Mouse (Mus musculus) megakaryocyte-erythroid progenitor cell, adult 5-6 weeks (primary cell): ENCODE results near the gene Nol6. TPM values are rescaled to one million over a fixed set of nuclear protein-coding genes. Genes with fewer than 3 reads are reported as not detected.

Source experiments
- ATAC-seq: replicated peaks from 2 replicates; pipeline ENCODE4 v1.8.0; 2016; ENCODE audit warnings: mild to moderate bottlenecking, inconsistent platforms; ENCODE audit not compliant: severe bottlenecking, poor library complexity, low FRiP score, low TSS enrichment
- total RNA-seq, 2 experiments: library from RNA; stranded (forward) in 1 of 2; stranded (reverse) in 1 of 2; fragments of 200-1000, 215-1000 nt in 1 of 2; fragments of >200 nt in 1 of 2; fragmentation: Nextera tagmentation in 1 of 2; gene quantifications; 2 replicates each; pipeline ENCODE4 v1.2.3; 2014 to 2017

Gene Nol6
- total RNA-seq, 2 experiments from 2014 or later = 26.9 to 44.6 TPM

GRCm38 (mm10) chr4:41129836-41130235, 5.6 kb upstream of the Nol6 start:
- peak; percentile 47 for ATAC-seq

GRCm38 (mm10) chr4:41129406-41129805, 5.2 kb upstream of the Nol6 start:
- ATAC-seq = peak; percentile 64

GRCm38 (mm10) chr4:41118706-41119292, 5.5 kb downstream of the Nol6 start:
- peak; percentile 68 for ATAC-seq

DNA sequence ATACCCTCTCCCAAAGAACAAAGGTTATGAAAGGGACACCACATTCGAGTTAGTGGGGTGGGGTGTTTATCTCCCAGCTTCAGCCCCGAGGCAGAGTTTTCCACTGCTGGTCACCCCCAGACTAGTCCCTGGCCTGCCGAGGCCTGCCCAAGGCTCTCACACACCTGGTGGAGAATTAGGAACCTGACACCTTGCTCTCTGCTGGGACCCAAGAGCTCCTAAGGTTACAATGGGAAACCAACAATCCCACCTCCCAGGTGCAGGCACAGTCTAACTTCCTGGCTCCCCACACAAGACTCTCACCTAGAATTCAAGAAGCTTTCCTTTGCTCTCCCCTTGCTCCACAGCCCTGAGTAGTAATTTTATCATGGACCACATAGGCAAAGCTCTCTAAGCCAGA, 7.4 kb downstream of the Nol6 start:
- no peak for ATAC-seq

DNA sequence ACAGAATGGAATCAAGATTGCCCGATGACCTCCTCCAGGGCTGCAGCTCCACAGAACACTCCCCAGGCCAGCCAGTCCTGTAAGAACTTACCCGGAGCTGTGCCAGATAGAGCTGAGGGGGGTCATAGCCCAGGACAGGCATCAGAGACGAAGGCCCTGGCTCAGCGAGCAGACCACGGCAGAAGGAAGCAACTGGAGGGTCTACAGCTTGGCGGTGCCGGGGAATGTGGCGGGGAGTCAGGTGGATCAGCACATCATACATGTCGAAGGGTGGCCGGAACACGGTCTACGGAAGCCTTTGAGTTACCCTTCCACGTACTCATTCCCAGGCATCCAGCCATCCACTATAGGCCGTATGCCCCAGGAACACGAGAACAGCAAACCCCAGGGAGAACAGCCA, 8.5 kb downstream of the Nol6 start:
- no peak for ATAC-seq

GRCm38 (mm10) chr4:41115074-41115473, 9.2 kb downstream of the Nol6 start:
- no peak for ATAC-seq

GRCm38 (mm10) chr4:41114358-41115070, 9.7 kb downstream of the Nol6 start:
- no peak for ATAC-seq

- ATAC-seq = no peak
These were observed 15.4 kb downstream of the Nol6 start for GRCm38 (mm10) chr4:41108717-41109425.

DNA sequence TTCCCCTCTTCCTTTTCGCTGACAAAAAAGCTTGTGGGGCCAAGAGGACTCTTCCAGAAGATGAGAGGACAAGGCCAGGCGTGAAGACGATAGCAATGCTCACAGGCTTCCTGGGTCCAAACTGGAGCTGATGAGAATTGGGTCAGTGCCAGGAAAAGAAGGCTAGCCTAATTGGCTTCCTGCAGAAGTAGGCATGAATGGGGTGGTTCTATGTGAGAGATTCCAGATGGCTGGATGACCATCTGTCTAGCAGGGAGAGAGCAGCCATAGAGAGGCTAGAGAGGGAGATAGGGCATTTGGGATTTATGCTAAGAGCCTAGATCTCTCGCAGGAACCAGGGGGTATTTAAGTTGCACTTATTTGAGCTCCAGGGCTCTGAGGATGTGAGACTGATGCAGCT, 16.8 kb downstream of the Nol6 start:
- no peak for ATAC-seq

GRCm38 (mm10) chr4:41102901-41103300, 21.4 kb downstream of the Nol6 start:
- no peak for ATAC-seq

- ATAC-seq = no peak
These were observed 23.3 kb downstream of the Nol6 start for GRCm38 (mm10) chr4:41100986-41101385.

DNA sequence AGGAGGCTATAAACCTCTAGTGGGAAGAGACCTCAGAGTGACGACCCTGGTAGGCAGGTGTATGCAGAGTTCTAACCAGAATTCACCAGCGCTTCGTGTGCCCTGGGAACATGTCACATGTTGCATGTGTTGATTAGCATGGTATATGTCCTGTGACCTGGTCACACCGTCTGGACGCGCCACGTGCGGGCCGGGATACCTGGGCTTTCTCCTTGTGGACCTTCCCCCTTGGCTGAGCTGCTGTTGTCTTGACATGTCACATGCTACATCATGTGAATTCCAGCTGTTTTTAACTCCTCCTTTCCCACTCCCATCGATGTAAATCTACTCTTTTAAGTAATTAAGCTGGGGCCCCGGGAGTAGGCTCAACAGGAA, 25.7 kb downstream of the Nol6 start:
- ATAC-seq = no peak

DNA sequence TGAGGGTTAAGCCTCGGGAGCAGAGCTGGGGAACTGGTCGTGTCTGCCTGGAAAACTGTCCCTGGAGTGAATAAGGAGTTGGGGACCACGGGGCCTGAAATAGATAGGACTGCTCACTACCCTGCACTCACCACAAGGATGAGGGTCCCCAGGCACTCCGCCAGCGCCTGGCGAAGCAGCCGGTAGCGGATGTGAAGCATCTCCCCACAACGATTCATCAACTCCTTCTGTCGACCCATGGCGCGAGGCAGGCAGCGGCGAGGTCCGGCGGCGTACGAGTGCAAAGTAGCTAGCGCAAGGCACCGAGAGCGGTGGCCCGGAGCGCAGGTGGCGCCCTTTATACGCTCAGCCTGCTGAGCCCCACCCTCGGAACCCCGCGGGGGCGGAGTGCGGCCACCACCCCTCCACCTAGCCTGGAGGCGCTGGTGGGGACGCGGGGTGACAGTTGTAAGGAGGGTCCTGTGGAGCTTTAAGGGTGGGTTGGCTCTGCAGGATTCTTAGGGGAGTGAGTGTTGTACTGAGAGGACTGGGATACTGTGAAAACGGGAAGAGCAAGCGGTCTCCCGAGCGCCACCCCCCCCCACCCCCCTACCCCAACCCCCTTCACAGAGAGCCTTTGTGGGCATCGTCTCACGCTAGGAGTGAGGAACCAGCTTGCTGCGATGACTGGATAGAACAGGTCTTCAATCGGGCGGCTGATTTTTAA, 26.2 kb downstream of the Nol6 start, which contains the start of gene Aqp3:
Aqp3 (minus strand) TSS at position 313 of the 706 bp plus-strand sequence.
- ATAC-seq = peak; percentile 44; the same call in 1 of the 2 replicates

DNA sequence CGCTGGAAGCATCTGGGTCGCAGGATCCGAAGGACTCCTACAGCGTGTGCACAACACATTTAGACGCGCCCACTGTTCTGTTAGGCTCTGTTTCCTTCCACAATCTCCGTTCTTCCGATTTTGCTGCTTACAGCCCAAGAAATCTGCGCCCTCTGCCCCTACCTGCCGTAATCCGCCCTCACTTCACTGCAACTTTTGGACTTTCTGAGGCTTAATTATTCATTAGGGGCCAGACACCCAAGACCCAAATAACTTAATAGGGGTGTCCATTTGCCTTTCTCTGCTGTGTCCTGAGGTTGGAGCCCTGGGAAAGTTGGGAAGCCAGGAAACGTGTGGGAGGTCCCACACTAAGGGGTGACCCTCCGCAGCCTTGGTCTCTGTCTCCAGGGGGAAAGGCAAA, 26.9 kb downstream of the Nol6 start:
- no peak for ATAC-seq

DNA sequence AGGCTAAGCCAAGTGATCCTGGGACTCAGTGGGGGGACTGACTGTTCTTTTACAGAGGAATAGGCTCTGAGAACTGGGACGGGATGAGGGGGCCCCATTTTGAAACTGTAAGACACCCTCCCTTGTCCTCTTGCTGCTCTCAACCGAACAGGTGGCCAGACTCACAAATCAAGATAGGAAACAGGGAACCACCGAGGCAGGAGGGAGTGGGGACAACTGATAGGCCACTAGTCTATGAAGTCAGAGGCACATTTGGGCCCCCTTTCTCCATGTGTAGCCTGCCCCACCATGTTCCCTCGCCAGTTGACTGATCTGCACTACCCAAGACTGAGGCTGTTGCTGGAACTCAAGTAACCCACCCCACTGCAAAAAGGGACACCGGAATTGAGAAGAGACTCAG, 27.5 kb downstream of the Nol6 start:
- 0 out of 2 replicates have a peak, but pooled peaks have one; percentile 36 for ATAC-seq

GRCm38 (mm10) chr4:41096169-41096568, 28.1 kb downstream of the Nol6 start:
- ATAC-seq = no peak

GRCm38 (mm10) chr4:41094361-41094760, 29.9 kb downstream of the Nol6 start:
- no peak for ATAC-seq

- ATAC-seq = no peak
These were observed 31.3 kb downstream of the Nol6 start for GRCm38 (mm10) chr4:41092958-41093357.

DNA sequence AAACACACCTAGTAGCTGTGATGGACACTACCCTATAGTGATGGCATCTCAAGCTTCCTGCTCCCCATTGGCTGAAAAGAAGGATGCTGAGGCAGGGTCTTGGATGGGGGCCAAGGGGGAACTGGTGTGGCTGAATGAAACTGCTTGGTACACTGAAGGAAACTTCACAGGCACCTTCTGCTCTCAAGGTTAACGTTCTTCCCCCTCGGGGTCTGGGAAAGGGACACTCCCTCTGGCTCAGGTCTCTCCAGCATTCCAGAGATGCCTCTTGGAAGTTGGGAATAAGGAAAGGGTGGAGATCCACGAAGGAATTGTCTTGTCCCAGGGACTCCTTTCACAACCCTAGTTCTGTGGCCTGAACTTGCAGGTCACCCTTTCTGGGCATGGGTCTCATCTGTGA, 32.9 kb downstream of the Nol6 start:
- ATAC-seq = no peak

DNA sequence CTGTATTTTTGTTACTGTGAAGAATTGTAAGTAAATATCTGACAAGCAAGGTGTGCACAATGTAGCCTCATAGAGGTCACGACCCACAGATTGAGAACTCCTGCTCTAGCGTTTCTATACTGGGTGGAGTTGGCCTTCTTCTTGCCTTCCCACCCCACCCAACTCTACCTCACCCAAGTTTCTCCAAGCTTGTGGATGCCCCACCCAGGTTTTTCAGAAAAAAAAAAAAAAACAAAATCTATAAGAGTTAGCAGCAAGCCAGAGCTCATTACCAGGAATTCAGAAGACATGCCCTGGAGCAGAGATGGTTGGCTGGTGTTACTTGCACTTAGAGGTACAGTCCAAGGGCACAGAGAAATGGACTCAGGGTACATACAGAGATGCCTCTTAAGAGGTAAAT, 34.5 kb downstream of the Nol6 start:
- no peak for ATAC-seq
